Mouse (Mus musculus) frontal cortex, postnatal 25 days (tissue): ENCODE data around the gene Ttll10.

Source experiments
- DNase-seq, 2 experiments: peaks; one replicate each; pipeline ENCODE4 v3.0.0; 2022; ENCODE audit warnings: low spot score in 2 of 2

The Ttll10 gene

DNA sequence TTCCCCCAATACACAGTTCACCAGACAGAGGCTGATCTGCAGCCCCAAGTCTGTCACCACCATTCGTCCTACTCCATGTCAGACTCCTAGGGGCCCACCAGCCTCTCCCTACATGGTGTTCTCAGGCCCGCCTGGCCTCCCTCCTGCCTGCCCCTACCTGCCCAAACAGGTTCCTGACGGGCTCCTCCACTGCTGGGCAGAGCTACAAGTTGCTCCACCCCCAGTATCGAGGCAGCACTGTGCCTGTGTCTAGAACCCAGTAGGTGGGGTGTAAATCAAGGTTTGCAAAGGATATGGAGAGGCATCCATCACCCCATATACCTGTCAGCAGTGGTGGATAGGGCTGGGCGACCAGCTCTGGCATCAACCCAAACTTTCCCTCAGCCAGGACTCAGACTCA, at the start of gene Ttll10:
Gene Ttll10, minus strand, starts transcription at position 154 of the 400 bp plus-strand sequence.
- no peak for DNase-seq

DNA sequence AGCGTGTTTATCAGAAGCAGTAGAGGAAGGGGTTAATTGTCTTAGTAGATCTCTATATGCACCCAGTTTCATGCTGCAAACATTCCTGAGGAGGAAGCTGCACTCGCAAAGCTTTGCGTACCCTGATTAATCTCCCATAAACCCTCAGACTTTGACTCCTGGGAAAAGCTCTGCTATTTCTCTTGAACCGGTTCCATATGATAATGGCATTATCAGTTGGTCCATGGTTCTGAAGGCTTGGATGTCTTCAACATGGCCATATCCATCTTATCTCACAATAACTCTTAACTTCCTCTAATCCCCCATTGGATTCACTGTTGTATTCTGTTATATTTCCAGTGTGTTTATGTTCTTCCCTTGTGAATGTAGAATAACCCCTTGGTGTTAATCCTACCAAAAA, 44.1 kb upstream of the Ttll10 start:
- no peak for DNase-seq

DNA sequence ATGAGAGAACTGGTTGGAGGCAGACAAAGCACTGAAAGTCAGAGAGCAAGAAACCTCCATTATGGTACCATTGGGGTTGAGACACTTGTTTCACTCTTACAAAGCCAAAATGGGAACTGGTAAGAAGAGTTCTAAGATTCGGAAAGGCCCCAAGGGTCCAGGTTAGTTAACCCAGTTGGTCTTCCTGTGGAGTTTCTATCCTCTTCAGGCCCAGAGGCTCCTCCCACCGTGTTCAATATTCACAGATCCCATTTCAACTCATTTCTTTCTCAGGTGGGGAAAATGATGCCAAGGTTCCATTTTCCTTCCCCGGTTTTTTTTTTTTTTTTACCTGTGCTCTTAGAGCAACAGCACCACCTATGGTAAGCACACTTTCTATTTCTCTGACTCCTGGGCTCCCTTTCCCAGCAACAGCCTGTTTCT, 42.3 kb upstream of the Ttll10 start:
- DNase-seq, result no peak

DNA sequence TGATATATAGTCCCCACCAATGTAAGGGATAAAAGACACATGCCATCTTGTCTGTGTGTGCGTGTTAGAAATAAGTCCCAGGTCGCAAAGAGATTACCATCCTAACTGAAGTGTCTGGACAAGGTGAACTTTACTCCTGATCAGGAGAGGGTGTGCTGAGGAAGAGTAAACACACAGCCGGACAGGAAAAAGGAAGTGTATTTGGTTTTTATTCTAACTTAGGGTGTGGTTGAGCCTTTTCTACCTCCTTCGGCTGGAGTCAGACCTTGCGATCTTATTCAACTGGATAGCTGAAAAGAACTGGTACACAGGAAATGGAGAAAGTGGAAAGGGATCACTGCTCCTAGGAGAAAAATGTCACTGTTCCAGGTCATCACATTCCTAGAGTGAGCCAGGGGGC, 41.3 kb upstream of the Ttll10 start:
- no peak for DNase-seq

DNA sequence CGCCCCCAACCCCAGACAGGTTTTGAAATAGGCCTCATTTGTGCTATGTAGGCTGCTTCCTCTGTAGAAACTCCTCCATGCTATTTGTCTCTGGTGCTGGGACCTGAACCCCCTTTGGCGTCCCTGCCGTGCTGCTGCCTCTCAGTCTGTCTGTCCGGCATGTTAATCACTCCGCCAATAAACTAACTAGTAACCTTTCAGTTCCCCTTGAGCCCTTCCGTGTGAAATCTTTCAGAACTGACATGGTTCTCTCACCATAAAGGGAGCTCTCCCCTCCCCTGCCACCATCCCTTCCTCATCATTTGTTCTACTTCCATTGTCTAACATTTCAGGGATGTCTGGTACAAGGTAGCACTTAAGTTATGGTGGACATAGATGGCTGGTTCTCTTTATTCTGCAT, 40.2 kb upstream of the Ttll10 start:
- DNase-seq, result no peak

DNA sequence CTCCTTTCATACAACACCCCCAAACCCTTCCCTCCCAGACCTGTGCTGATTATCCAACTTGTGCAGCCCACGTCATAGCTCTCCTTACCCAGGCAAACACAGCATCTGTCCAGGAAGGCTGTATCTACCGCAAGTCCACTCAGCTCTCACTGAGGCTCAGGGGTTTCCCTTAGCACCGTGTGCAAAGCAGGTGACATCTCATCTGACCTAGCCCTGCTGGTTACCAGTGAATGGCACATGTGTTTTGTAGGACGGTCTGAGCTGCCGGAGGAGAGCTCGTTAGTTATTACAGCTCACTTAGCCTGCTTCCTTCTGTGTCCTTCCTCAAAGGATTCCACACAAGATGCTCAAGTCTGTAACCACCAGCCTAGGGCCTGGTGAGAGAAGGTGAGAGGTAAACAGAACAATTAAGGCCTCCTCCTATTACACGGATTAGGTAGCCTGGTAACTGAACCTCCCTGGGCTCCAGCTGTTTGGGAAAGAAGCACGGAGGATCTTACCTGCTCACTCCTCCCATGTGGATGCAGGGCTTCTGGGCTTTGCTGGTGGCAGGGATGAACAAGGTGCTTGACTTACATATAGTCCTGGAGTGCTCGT, 38.7 kb upstream of the Ttll10 start:
- DNase-seq, result no peak

DNA sequence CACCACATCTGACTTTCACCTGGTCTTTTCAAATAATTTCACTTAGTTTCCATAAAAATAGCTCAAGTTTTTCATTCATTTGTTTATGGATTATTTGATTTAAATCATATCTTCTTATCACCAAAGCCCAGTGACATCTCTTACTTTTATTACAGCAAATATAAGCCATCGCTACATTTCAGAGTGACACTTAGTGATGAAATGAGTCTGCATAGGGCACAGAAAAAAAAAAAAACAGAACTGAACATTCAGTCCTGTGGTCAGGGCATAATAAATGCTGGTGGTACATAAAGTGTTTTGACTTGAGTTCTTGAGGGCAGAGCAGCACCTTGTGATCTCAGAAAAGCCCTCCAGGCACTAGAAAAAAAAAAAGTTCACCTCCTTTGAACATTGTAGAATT, 37.0 kb upstream of the Ttll10 start:
- no peak for DNase-seq

DNA sequence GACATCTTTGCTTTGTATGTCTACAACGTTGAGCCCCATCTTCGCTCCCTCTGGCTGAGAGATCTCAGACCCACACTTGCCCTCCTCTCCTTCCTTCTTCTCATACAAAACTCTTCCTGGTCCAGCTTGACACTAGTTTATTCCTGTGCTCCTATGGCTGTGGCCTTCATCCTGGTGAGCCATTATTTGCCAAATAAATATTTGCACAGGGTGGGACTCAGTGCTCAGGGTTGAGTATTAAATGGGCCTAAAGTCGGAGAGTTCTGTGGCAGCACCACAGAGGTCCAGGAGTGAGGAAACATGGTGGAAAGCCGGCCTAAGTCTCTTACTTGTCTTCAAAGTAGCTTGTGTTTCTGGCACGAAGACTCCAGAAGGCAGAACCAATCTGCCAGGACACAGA, 34.5 kb upstream of the Ttll10 start:
- no peak for DNase-seq

DNA sequence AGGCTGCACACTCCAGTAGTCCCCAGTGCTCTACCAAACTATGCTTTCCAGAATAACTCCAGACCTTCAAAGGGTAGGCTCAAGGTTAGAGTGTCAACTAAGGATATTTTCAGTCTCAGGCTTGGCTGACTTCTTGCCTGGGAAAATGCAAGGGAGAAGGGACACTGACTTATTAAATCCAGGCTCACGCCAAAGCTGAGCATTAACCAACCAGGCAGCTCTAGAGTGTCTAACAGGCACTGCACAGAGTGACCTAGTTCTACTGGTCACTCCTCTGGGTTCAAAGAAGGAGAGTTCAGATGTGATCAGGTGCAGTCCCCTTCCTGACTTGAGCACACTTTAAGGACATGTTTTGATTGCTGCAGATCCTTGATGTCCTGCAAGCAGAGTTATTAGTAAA, 33.6 kb upstream of the Ttll10 start:
- no peak for DNase-seq

DNA sequence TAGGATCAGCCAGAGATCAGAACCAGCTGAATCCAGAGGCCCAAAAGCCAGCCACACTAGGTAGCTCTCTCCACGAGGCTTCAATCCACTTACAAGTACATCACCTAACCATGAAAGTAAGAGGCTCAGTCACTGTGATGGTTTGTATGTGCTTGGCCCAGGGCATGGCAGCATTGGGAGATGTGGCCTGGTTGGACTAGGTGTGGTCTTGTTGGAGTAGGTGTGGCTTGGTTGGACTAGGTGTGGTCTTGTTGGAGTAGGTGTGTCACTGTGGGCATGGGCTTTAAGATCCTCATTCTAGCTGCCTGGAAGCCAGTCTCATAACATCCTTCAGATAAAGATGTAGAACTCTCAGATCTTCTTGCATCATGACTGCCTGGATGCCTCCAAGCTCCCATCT, 32.0 kb upstream of the Ttll10 start:
- no peak for DNase-seq

DNA sequence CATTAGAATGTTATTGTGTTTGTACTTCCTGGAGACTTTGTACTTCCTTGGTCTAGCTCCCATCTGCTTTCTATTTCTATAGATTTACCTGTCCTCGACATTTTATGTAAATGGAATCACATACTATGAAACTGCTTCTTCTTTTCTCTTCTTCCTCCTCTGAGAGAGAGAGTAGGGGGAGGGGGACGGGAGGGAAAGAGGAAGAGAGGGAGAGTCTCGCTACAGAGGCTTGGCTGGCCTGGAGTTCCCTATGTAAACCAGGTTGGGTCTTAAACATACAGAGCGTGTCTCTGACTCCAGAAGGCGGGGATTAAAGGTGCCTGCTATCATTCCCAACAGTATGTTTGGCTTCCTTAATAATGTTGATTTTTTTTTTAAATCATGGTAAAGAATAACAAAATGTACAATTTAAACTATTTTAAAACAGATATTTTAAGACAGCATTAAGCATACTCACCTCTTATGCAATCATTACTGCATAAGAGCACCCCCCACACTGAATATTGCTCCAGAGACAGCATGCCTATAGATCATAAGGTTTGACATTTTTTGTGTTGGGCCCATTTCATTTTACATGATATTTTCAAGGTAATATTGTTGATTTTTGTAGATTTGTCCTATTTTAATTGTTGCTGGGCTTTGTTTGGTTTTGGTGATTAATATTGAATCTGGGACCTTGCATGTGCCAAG, 28.3 kb upstream of the Ttll10 start:
- DNase-seq, result no peak

DNA sequence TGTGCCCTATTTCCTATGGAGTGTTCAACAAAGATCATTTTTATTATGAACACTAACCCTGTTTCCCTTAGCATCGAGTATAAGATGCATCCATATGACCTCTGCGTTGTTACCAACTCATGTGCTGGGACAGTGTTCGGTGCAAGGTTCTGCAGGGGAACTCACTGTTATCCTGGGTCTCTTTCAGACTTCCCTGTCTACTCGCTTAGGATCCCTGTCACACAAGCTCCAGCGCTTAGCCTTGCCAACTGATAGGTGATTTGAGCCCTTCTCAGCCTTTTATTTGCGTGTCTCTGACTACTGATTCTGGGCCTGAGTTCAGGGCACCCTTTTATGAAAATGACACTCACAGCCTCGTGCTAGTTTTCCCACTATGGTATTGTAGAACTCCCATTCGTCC, 26.0 kb upstream of the Ttll10 start:
- no peak for DNase-seq

DNA sequence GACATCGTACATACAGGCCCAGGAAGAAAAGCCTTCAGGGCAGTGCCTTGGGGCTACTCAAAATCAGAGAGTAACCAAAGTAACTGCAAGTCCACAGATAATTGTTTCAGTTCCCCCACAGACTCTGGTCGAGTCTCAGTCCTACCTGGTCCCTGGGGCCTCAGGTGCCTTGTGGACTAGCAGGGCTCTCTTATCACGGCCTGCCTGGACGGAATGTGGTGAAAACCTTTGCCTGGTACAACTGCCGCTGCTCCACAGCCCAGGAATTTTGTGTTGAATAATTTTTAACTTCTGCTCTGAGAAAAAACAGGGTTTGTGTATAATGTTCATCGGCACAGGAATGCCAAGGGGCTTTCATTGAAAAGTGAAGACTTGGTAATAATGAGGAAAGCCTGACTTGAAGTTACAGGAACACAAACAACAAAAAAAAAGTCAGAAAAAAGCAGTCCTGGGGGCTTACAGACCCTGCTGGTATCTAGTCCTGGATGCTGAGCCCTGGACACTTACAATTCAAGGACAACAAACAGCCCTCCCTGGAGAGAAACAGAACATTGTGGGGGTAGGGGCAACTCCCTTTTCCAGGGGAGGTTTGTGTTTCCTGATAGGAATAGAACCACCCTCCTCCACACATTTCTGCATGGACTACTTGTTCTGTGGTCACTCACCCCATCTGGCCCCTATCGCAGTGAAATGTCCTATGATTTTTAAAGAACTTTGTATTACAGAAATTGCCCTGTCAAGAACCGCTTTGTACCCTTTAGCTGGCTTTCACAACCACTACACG, 25.1 kb upstream of the Ttll10 start:
- no peak for DNase-seq

DNA sequence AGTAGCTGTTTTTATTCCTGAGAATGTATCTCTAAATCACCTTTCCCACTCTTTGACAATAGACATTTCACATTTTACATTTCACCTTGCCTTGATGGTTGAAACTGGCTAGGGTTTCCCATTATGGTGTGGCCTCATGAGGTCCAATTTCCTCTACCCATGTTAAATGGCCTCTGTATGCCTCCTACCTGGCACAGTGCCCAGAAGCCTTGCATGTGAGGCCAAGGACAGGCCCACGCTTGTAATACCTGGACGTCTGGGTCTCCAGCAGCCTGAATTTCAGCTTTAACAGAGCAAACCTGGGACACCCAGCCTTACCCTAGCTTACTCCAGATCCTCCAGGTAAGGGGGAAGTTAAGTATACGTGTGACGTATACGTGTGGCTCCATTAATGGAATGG, 24.1 kb upstream of the Ttll10 start:
- no peak for DNase-seq

DNA sequence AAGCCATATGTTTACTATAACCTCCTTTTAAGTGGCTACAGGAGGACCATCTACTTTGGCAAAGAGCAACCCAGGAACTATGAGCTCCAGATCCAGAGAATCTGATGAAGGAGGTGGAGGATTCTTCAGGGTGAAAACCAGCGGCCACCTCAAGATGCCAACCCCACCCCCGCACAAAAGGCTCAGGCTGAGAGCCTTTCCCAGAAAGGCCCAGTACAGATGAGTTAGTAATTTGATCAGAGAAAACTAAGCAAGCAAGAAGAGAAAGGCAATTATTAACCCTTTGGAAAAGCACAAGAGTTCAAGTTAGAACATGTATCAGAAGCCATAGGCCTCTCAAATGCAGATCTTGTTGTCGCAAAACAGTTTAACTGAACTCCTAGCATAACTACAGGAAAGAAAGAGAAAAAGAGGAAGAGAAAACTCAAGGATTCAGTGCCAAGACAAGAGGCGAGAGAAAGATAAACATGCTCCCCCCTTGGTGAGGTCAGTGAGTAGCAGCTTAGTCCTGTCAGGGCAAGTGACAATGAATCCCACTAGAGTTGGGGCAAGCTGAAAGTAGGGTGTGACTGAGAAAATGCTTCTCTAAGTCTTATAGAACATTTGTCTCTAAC, 23.5 kb upstream of the Ttll10 start:
- DNase-seq, result no peak

DNA sequence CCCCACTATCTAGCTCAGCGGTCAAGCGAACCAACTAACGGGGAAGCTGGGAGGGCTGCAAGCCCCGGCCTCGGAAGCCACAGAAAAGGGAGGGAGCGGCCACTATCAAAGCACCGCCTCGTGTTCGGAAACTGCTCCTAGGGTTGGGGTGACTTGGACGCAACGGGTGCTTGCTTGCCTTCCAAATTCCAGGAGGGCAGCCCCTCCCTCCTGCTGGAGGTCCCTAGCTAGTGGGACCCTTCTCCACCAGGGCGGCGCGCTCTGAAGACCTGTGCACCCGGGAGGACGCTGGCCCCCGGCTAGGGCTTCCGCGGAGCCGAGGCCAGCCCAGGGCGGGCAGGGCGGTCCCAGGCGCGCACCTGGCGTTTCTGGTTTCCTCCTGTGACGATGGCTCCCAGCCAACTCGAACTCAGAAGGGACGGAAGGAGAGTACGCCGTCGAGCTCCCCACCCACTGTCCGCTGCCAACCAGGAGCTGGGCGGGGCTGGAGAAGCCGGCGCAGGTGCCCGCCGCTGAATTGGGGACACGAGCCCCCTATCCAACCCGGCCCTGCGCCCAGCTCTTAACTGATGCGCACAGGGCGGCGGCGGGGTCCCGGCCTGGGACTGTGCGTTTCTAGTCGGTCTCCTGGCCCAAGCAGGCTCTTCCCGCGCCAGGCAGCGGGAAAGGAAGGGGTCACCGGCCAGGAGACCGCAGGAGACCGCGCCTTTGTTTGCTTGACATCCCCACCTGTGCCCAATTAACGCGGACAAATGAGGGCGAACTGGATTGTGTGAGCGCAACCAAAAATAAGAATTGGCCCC, 18.5 kb upstream of the Ttll10 start:
- DNase-seq, result no peak

DNA sequence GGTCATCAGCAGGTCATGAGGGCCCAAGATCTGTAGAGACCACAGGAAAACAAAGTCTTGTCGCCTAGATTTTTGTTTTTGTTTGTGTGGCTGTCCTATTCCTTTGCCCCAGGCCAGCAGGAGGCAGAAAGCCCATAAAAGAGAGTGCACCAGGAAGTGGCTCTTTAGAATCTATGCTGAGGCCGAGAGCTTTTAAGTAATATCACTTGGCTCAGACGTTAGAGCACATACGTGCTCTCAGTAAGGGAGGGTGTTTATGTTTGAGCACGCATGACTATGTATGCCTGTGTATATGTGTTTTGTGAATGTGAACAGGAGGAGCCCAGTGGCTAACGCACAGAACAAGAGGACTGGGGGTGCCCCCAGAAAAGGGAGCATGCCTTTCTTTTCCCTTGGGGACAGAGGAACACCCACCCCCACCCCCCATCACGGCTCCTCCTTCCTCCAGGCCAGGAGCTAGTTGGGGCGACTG, 17.7 kb upstream of the Ttll10 start:
- no peak for DNase-seq

DNA sequence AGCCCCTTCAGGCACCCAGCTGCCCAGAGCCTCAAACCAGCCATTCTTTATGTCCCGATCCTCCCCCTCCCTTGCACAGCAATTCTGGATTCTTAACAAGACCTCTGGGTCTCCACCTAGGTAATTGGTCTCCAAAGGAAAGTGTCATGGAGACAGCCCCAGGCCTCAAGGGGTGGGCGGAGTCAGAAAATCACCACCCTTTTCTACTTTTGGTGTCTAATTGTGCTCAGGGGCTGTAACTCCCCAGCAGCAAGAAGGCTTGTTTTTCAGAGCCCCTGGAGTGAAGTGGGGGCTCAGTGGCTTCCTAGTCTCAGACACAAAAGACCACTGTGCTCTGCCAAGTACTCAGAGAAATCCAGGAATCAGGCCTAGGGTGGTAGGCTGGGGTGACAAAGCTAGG, 11.5 kb upstream of the Ttll10 start:
- no peak for DNase-seq

DNA sequence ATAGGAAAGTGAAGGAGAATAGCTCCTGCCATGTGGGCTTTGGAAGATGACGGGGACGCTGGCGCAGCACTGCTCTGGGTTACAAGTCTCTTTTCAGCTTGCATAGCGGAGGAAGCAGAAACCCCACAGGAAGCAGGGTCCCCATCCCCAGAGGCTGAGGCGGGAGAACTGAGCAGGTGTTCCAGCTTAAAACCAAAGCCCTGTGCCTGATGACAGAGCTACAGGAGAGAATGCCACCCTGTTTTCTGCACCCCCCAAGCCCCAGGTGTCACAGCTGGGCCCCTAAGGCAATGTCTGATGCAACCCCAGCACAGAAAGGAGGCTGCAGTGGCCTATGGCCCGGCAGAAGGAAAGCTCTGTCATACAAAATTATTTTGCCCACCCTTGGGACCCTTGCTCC, 11.1 kb upstream of the Ttll10 start:
- DNase-seq, result no peak

DNA sequence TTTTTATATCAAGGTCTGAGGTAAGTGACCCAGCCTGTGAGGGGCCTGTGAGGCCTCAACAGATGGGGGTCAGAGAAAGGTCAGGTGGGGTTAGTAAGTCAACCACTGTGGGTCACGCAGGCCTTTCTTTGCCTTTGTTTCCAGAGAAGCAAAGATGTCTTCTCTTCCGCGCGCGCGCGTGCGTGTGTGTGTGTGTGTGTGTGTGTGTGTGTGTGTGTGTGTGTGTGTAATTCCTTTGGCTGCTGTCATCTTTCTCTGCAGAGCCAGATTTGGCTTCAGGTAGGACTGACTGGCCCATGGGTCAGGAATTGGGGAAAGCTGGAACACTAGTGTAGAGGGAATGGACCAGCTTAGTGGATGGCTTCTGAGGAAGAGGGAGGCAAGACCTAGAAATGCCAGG, 10.5 kb upstream of the Ttll10 start:
- DNase-seq, result no peak

DNA sequence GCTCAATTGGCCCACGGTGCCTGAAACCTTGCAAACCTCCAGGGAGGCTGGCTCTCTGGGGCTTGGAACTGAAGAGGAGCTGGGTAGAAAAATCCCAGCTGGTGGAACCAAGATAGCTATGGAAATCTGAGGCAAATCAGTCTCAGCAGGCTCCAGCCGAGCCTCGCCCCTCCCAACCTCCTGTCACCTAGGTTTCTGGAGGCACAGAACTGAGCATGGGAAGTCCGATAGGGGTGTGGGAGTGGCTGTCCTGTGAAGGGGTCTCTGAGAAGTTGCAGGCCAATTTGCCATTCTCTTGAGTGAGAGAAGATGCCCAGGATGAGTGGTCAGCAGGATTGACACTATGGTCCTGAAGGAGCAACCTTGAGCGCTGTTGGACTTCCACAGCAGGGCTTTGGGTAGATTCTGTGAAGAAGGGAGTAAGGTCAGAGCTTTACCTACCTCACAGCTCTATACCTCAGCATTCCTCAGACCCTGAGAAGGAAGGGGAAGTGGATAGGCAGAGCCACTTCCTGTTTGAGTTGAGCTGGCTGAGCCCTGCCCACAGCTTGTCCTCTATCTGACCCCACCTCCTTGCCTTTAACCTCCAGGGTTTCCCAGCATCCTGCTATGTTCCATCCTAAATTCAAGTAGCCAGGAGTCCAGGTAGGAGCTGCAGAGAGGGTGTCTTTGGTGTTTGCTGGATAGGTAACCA, 8.2 kb upstream of the Ttll10 start:
- DNase-seq, result no peak
